Mouse (Mus musculus) embryonic facial prominence, embryonic 13.5 days (tissue): ENCODE data around the gene Gnas. TPM values are rescaled to one million over a fixed set of nuclear protein-coding genes. Genes with fewer than 3 reads are reported as not detected.

ENCODE experiments used
- ATAC-seq: fragments of 200-750 bp; cut with Nextera tagmentation; 2 replicates; pipeline ENCODE4 v1.8.0; 2017; ENCODE audit warnings: low read depth; ENCODE audit not compliant: insufficient number of reproducible peaks, insufficient read depth, low FRiP score, low TSS enrichment
- H3K27ac ChIP-seq: fragments of 300-500 bp; sonication (generic); 2 replicates; pipeline ENCODE4 v1.5.1; 2015; ENCODE audit warnings: moderate library complexity, mild to moderate bottlenecking, inconsistent platforms
- H3K27me3 ChIP-seq: fragments of 300-500 bp; sonication (generic); 2 replicates; pipeline ENCODE4 v1.6.1; 2015; ENCODE audit warnings: mild to moderate bottlenecking, inconsistent platforms
- H3K36me3 ChIP-seq: fragments of 300-500 bp; sonication (generic); 2 replicates; pipeline ENCODE4 v1.6.1; 2015; ENCODE audit warnings: mild to moderate bottlenecking, inconsistent platforms
- H3K4me1 ChIP-seq: fragments of 300-500 bp; sonication (generic); 2 replicates; pipeline ENCODE4 v1.6.1; 2015; ENCODE audit warnings: inconsistent platforms
- H3K4me2 ChIP-seq: fragments of 300-500 bp; sonication (generic); 2 replicates; pipeline ENCODE4 v1.6.1; 2015; ENCODE audit warnings: moderate library complexity, mild to moderate bottlenecking, inconsistent platforms
- H3K4me3 ChIP-seq: fragments of 300-500 bp; sonication (generic); 2 replicates; pipeline ENCODE4 v1.5.1; 2015; ENCODE audit warnings: mild to moderate bottlenecking, inconsistent platforms
- H3K9ac ChIP-seq: fragments of 300-500 bp; sonication (generic); 2 replicates; pipeline ENCODE4 v1.6.1; 2015; ENCODE audit warnings: mild to moderate bottlenecking, inconsistent platforms
- H3K9me3 ChIP-seq: fragments of 300-500 bp; sonication (generic); 2 replicates; pipeline ENCODE4 v1.6.1; 2016; ENCODE audit warnings: inconsistent platforms
- WGBS: fragments of 180-500 bp; shearing (Covaris S2); methylation state at CpG from one replicate; pipeline ENCODE4 v1.1.7; 2015; ENCODE audit warnings: mixed read lengths; 5-methylcytosine and 5-hydroxymethylcytosine counted together
- polyA plus RNA-seq: library from polyadenylated mRNA; unstranded; fragments of >200 nt; fragmentation: Nextera tagmentation; extraction: Ambion mirVana; gene quantifications from 2 replicates; pipeline ENCODE4 v1.2.1, GENCODE M21; 2015

The Gnas gene
- polyA plus RNA-seq, 1 experiment from 2014 or later: 1,723 TPM

- peaks cover 25% of the 10 kb centered on the region for H3K36me3 ChIP-seq
- H3K27me3 ChIP-seq: no peaks in the 10 kb centered on the region
- H3K27ac ChIP-seq: no peak overlapping the region
- no peak overlapping the region for H3K4me3 ChIP-seq
- 86% methylated on average over 5 of the region's 5 CpGs for WGBS
- no peaks in the 10 kb centered on the region for H3K4me1 ChIP-seq
- no peak overlapping the region for H3K4me2 ChIP-seq
- no peak overlapping the region for H3K9ac ChIP-seq
- ATAC-seq: no peak
- H3K9me3 ChIP-seq: no peaks in the 10 kb centered on the region
Measured at GRCm38 (mm10) chr2:174273131-174273530, 11.0 kb upstream of the Gnas start.

- ATAC-seq: no peak
- no peaks in the 10 kb centered on the region for H3K27me3 ChIP-seq
- 79% methylated on average over 2 of the region's 2 CpGs for WGBS
- no peaks in the 10 kb centered on the region for H3K4me1 ChIP-seq
- H3K36me3 ChIP-seq: peaks cover 18% of the 10 kb centered on the region; the same call in 1 of the 2 replicates
- H3K9ac ChIP-seq: no peak overlapping the region
- no peak overlapping the region for H3K4me2 ChIP-seq
- H3K4me3 ChIP-seq: no peak overlapping the region
- no peaks in the 10 kb centered on the region for H3K9me3 ChIP-seq
- H3K27ac ChIP-seq: no peak overlapping the region
Measured at GRCm38 (mm10) chr2:174273961-174274360, 10.2 kb upstream of the Gnas start.

- peaks cover 10% of the 10 kb centered on the region for H3K9me3 ChIP-seq
- H3K27ac ChIP-seq: no peak overlapping the region
- peaks cover 47% of the 10 kb centered on the region for H3K36me3 ChIP-seq
- H3K9ac ChIP-seq: no peak overlapping the region
- no peak overlapping the region for H3K4me2 ChIP-seq
- peaks cover 9% of the 10 kb centered on the region; the same call in 1 of the 2 replicates for H3K4me1 ChIP-seq
- whole genome bisulfite sequencing: 75% methylated on average over 8 of the region's 8 CpGs
- H3K27me3 ChIP-seq: peaks cover 34% of the 10 kb centered on the region
- H3K4me3 ChIP-seq: no peak overlapping the region
- no peak for ATAC-seq
Measured at GRCm38 (mm10) chr2:174279771-174280170, 4.3 kb upstream of the Gnas start.

GRCm38 (mm10) chr2:174283341-174283740, 779 bp upstream of the Gnas start:
- H3K4me3 ChIP-seq: peak overlapping the region; percentile 37; the same call in 1 of the 2 replicates
- no peak overlapping the region for H3K27ac ChIP-seq
- peaks cover 37% of the 10 kb centered on the region for H3K9me3 ChIP-seq
- H3K4me1 ChIP-seq: peaks cover 14% of the 10 kb centered on the region
- no peak overlapping the region for H3K9ac ChIP-seq
- H3K4me2 ChIP-seq: peak overlapping the region; percentile 58
- H3K27me3 ChIP-seq: peaks cover 68% of the 10 kb centered on the region
- WGBS: 51% methylated on average over 11 of the region's 11 CpGs
- no peak for ATAC-seq
- H3K36me3 ChIP-seq: peaks cover 78% of the 10 kb centered on the region

- H3K4me3 ChIP-seq: peak overlapping the region; percentile 37
- H3K9me3 ChIP-seq: peaks cover 37% of the 10 kb centered on the region
- H3K4me2 ChIP-seq: peak overlapping the region; percentile 58
- H3K36me3 ChIP-seq: peaks cover 83% of the 10 kb centered on the region
- ATAC-seq: no peak
- peaks cover 79% of the 10 kb centered on the region for H3K27me3 ChIP-seq
- 40% methylated on average over 58 of the region's 58 CpGs for WGBS
- no peak overlapping the region for H3K27ac ChIP-seq
- peaks cover 14% of the 10 kb centered on the region for H3K4me1 ChIP-seq
- H3K9ac ChIP-seq: no peak overlapping the region
Measured at GRCm38 (mm10) chr2:174284807-174285457, 812 bp downstream of the Gnas start.

GRCm38 (mm10) chr2:174285921-174286470, 1.9 kb downstream of the Gnas start:
- Histone ChIP-seq H3K4me1 (peaks cover 23% of the 10 kb centered on the region), H3K36me3 (peaks cover 84% of the 10 kb centered on the region), H3K27ac (no peak overlapping the region), H3K4me2 (peak overlapping the region; percentile 58), H3K9me3 (peaks cover 37% of the 10 kb centered on the region), H3K27me3 (peaks cover 76% of the 10 kb centered on the region), H3K9ac (no peak overlapping the region), H3K4me3 (peak overlapping the region; percentile 37)
- ATAC-seq: no peak
- 44% methylated on average over 34 of the region's 34 CpGs for WGBS

- WGBS: 44% methylated on average over 7 of the region's 7 CpGs
- no peak overlapping the region for H3K27ac ChIP-seq
- peaks cover 64% of the 10 kb centered on the region for H3K27me3 ChIP-seq
- no peak for ATAC-seq
- H3K4me2 ChIP-seq: no peak overlapping the region
- peaks cover 41% of the 10 kb centered on the region for H3K4me1 ChIP-seq
- no peak overlapping the region for H3K4me3 ChIP-seq
- no peak overlapping the region for H3K9ac ChIP-seq
- H3K36me3 ChIP-seq: peaks cover 65% of the 10 kb centered on the region
- H3K9me3 ChIP-seq: peaks cover 37% of the 10 kb centered on the region
Measured at GRCm38 (mm10) chr2:174287921-174288320, 3.8 kb downstream of the Gnas start.

- Histone ChIP-seq H3K27me3 (peaks cover 55% of the 10 kb centered on the region), H3K9me3 (peaks cover 37% of the 10 kb centered on the region), H3K36me3 (peaks cover 56% of the 10 kb centered on the region), H3K9ac (no peak overlapping the region), H3K27ac (no peak overlapping the region), H3K4me1 (peaks cover 43% of the 10 kb centered on the region), H3K4me3 (no peak overlapping the region), H3K4me2 (no peak overlapping the region)
- no peak for ATAC-seq
- WGBS: 63% methylated on average over 12 of the region's 12 CpGs
Measured at GRCm38 (mm10) chr2:174288673-174289430, 4.7 kb downstream of the Gnas start.

GRCm38 (mm10) chr2:174291029-174291661, 7.0 kb downstream of the Gnas start:
- H3K36me3 ChIP-seq: peaks cover 33% of the 10 kb centered on the region

GRCm38 (mm10) chr2:174291662-174292030, 7.5 kb downstream of the Gnas start:
- H3K27ac ChIP-seq: no peak overlapping the region
- 27% methylated on average over 2 of the region's 2 CpGs for WGBS
- peaks cover 30% of the 10 kb centered on the region for H3K27me3 ChIP-seq
- peaks cover 33% of the 10 kb centered on the region for H3K4me1 ChIP-seq
- H3K4me3 ChIP-seq: peak overlapping the region; percentile 8
- ATAC-seq: no peak
- peaks cover 28% of the 10 kb centered on the region for H3K36me3 ChIP-seq
- no peak overlapping the region for H3K9ac ChIP-seq
- peaks cover 34% of the 10 kb centered on the region for H3K9me3 ChIP-seq
- peak overlapping the region; percentile 63 for H3K4me2 ChIP-seq

More at GRCm38 (mm10) chr2:174291029-174291661, 7.0 kb downstream of the Gnas start:
- Histone ChIP-seq H3K9me3 (peaks cover 34% of the 10 kb centered on the region), H3K4me1 (peaks cover 33% of the 10 kb centered on the region), H3K4me2 (peak overlapping the region; percentile 63), H3K27ac (no peak overlapping the region), H3K27me3 (peaks cover 32% of the 10 kb centered on the region), H3K9ac (no peak overlapping the region), H3K4me3 (peak overlapping the region; percentile 8)
- 33% methylated on average over 8 of the region's 8 CpGs for WGBS
- ATAC-seq: no peak

- Histone ChIP-seq H3K36me3 (peaks cover 6% of the 10 kb centered on the region), H3K4me3 (peak overlapping the region; percentile 65), H3K9me3 (peaks cover 52% of the 10 kb centered on the region), H3K27me3 (peaks cover 32% of the 10 kb centered on the region), H3K4me2 (peak overlapping the region; percentile 63), H3K27ac (peak overlapping the region; percentile 72), H3K9ac (peak overlapping the region; percentile 79), H3K4me1 (peaks cover 43% of the 10 kb centered on the region)
- no peak for ATAC-seq
- 47% methylated on average over 8 of the region's 8 CpGs for WGBS
Measured at GRCm38 (mm10) chr2:174294457-174294856, 10.3 kb downstream of the Gnas start.
